Mouse (Mus musculus) stomach, postnatal 0 days (tissue): ENCODE measurements at regions not wholly inside any gene's neighbourhood (a gene's known extent, or its start where the extent isn't known, plus 50 kb on each side); places are given as distances from the start of the nearest gene placed in this dataset.

Source experiments
- CTCF ChIP-seq: IDR thresholded peaks from 2 replicates; pipeline ENCODE4 v1.5.1; 2016; ENCODE audit warnings: antibody characterized with exemption, low read depth, mild to moderate bottlenecking, moderate library complexity
- EP300 ChIP-seq: optimal IDR thresholded peaks from 2 replicates; pipeline ENCODE3; 2016; ENCODE audit warnings: antibody characterized with exemption

DNA sequence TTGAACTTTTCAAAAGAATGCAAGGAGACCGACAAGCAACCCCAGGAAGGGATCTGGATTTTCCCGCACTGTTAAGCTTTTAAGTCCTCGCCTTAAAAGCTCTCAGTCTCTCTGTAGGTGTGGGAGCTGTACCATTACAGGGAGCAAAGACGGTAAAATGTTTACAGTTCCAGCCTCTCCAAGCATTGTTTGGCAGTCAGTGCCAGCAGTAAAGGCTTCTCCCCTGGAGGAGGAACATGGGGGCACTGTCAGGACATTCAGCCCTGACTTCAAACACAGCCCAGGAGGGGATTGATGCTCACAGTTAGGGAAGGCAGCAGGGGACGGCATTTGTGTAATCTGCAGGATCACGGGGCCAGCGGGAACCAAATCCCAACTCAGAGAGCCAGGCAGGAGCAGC is 750.2 kb downstream of the Tmem132b start:
- TF ChIP-seq CTCF: no peak
- no peak for TF ChIP-seq EP300
